Mouse (Mus musculus): ENCODE data around the gene Slc9a8.

DNA sequence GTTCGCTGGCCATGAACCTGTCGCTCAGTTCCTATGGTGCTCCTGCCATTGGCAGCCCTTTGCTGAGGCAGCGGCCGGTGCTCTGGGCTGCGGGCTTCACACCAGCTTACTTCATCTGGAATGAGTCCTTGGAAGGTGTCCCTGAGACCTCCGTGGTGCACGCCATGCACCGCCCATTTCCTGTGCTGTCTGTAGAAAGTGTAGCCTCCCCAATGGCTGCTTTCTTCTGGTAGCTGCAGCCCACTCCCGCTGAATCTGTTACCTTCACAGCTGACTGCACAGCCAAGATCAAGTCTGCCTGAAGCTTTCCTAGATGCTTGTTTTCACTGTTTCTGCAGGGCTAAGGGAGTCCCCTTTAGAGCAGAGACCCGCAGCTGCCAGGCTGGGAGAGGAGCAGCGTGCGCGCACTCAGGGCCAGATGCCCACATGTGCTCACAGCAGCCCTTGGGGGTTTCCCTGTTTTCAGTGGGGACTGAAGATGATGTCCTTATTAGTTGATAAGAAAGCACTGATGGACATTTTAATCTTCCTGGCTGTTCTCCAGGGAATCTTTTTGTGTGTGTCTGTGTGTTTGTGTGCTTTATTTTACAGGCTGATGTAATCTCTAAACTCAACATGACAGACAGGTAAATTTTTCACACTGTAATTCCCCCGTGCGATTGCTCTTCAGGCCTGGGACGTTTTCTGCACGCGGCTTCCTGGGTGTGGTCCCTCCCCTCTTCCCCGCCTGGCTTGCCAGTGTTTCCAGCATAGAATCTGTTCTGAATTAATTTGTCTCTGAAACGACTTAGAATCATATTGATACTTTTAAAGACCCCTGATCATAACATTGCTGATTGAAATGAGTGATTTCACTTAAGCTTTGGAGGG, 24.6 kb downstream of the Slc9a8 start:
- no peak for TF ChIP-seq EP300 (IDR thresholded peaks at IDR 0.05)
- no peak for TF ChIP-seq CTCF (IDR thresholded peaks at IDR 0.05)
